Mouse (Mus musculus): ENCODE results near the gene Gm853. TPM values are rescaled to one million over a fixed set of nuclear protein-coding genes. Genes with fewer than 3 reads are reported as not detected.
A peak's percentile ranks its signal among the peaks of the same experiment; 100 is the strongest.

Gene Gm853
- not detected in 2 replicates for polyA plus RNA-seq (2016; fragmentation: Nextera tagmentation; extraction: Ambion mirVana)

DNA sequence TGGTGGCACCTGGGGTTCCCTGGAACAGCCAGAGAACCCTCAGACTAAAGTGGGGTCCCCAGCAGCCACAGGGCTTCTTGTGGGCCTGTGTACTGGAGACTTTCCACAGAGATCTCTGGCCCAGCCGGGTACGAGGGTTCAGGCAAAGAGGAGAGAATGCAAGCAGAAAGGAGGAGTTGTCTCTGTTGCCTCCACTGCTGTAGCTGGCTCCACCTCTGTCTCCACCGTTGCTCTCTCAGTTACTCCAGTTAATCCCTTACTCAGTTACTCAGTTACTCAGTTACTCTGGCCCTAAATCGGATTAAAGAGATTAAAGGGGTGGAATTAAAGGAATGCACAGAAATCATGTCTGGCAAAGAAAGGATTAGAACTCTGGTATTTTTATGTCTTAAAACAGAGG lies at the start of gene Gm853:
Gm853 (minus strand) TSS at position 223 of the 400 bp plus-strand sequence.
- Histone ChIP-seq H3K36me3 (replicated peaks) (no peaks in the 10 kb centered on the region), H3K4me3 (no peak within 1 kb of the TSS), H3K27ac (0 out of 2 replicates have a peak within 1 kb of the TSS, but pooled peaks have one; percentile 15), H3K27me3 (ENCODE audit: poor library complexity, severe bottlenecking) (no peaks in the 10 kb centered on the region), H3K4me1 (peaks cover 5% of the 10 kb centered on the region; the same call in 1 of the 2 replicates), H3K9me3 (no peaks in the 10 kb centered on the region)
- DNase-seq (ENCODE audit: extremely low spot score, low spot score) = no peak
- 60% methylated on average over 4 of the region's 4 CpGs for WGBS

DNA sequence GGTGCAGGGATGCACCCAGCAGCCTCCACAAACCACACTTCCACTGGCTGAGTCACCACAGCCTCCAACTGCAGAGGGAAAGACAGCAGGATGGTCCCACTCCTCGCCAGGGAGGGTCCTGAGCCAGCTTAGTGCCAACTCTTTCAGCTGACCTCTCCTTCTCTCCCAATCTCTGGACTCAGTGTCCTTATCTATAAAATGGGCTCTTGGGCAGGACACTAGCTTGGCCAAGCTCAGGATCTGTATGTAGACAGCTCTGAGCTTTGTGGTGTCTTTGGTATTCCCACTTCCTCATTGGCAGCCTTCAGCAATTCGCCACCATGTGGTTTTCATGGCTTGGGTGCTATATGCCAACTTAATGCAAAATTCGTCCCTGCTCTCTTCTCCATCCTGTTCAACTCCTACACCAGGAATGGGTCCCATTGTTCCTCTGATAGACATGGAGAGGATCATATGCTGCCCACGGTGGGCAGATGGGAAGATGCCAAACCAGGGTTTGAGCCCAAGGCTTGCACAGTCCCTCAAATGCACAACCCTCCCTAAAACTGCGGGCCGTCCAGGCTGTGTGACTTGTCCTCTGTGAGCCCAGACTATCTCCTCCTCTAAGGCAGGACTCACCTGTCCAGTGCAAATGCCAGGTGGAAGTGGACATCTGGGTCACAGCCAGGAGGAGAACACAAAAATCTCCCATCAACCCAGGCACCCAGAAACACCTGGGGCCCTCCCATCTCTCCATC lies 48.6 kb upstream of the Gm853 start:
- H3K27me3 ChIP-seq (ENCODE audit: poor library complexity, severe bottlenecking) = peaks cover 41% of the 10 kb centered on the region
- H3K27ac ChIP-seq = no peak overlapping the region
- no peaks in the 10 kb centered on the region for H3K9me3 ChIP-seq
- no peak overlapping the region for H3K4me3 ChIP-seq
- H3K36me3 ChIP-seq (replicated peaks) = peaks cover 7% of the 10 kb centered on the region
- WGBS = 85% methylated on average over 6 of the region's 6 CpGs
- DNase-seq (ENCODE audit: extremely low spot score, low spot score) = no peak
- peaks cover 49% of the 10 kb centered on the region for H3K4me1 ChIP-seq

DNA sequence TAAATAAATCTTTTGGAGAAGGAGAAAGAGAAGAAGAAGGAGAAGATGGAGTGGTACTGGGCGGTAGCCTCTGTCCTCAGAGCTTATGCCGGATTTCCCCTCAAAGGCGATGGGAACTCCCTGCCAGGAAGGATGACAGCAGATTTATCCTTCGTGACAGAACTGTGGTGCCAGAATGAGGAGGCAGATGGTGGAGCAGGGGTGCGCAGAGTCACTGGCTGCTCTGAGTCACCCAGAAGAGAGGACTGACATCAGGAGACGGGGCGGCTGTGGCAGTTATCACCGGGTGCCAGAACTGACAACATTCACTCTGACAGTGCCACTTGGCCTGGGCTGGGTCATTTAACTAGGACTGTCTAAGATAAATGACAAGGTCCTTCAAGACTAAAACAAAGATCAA lies 47.9 kb upstream of the Gm853 start:
- DNase-seq (ENCODE audit: extremely low spot score, low spot score) = no peak
- Histone ChIP-seq H3K4me3 (no peak overlapping the region), H3K9me3 (no peaks in the 10 kb centered on the region), H3K4me1 (peaks cover 49% of the 10 kb centered on the region), H3K27ac (no peak overlapping the region), H3K27me3 (ENCODE audit: poor library complexity, severe bottlenecking) (peaks cover 37% of the 10 kb centered on the region), H3K36me3 (replicated peaks) (peaks cover 7% of the 10 kb centered on the region)
- WGBS = 91% methylated on average over 8 of the region's 8 CpGs

DNA sequence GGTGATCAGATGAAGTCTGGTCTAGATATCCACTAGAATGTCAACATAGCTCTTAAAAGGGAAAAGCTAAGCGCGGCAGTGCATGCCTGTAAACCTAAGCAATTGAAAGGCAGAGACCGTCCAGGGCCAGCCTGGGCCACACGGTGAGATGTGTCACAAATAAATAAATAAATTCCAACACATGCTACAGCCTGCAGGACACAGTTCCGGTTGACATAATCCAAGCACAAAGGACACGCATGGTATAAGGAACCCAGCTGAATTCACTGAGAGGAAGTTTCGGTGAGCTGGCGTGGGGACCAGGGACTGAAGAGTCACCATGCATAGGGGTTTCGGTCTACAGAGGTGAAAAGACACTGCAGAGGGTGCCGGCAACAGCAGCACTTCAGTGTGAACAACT lies 46.5 kb upstream of the Gm853 start:
- H3K9me3 ChIP-seq = no peaks in the 10 kb centered on the region
- no peak for DNase-seq (ENCODE audit: extremely low spot score, low spot score)
- WGBS = 91% methylated on average over 10 of the region's 10 CpGs
- no peak overlapping the region for H3K4me3 ChIP-seq
- H3K27me3 ChIP-seq (ENCODE audit: poor library complexity, severe bottlenecking) = peaks cover 35% of the 10 kb centered on the region
- no peak overlapping the region for H3K27ac ChIP-seq
- peaks cover 49% of the 10 kb centered on the region for H3K4me1 ChIP-seq
- H3K36me3 ChIP-seq (replicated peaks) = peaks cover 7% of the 10 kb centered on the region

DNA sequence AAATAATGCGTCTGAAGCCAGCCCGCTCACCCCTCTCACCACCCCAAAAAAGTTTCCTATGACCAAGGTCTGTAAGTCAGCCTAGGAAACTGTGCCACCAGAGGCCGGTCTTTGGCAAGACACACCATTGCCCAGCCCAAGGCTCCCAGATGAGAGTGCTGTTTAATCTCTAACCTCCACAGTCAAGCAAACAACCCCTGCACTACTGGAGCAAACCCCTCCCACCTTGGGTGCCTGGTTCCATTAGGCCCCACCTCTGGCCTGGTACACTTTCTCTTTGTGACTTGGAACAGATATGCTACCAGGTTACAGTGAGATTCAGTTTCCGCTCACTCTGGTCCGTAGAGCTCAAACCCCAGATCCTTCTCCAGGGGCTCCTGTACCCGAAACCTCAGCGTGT lies 44.9 kb upstream of the Gm853 start:
- H3K9me3 ChIP-seq = no peaks in the 10 kb centered on the region
- WGBS = 80% methylated on average over 7 of the region's 7 CpGs
- 0 out of 2 replicates have a peak overlapping the region, but pooled peaks have one; percentile 1 for H3K27ac ChIP-seq
- H3K4me3 ChIP-seq = no peak overlapping the region
- H3K27me3 ChIP-seq (ENCODE audit: poor library complexity, severe bottlenecking) = peaks cover 29% of the 10 kb centered on the region
- peaks cover 37% of the 10 kb centered on the region for H3K4me1 ChIP-seq
- DNase-seq (ENCODE audit: extremely low spot score, low spot score) = no peak
- peaks cover 24% of the 10 kb centered on the region for H3K36me3 ChIP-seq (replicated peaks)

DNA sequence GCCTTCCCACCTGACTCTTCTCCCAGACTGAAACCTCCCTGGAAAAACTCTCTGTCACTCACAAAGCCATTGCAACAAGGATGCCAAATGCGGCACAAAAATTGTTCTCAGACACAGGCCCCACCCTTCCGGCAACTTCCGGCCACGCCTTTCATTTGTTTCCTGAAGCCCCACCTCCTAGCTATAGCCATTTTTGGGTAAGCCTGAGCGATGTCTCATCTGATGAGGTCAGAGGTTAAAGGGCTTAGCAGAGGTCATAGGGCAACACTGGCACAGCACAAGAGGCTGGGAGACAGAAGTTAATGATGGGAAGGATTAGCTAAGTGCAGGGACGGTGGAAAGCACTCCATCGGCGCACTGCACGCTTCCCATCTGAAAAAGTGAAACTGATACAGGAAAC lies 44.4 kb upstream of the Gm853 start:
- WGBS = 51% methylated on average over 9 of the region's 9 CpGs
- Histone ChIP-seq H3K36me3 (replicated peaks) (peaks cover 29% of the 10 kb centered on the region), H3K27ac (0 out of 2 replicates have a peak overlapping the region, but pooled peaks have one; percentile 1), H3K27me3 (ENCODE audit: poor library complexity, severe bottlenecking) (peaks cover 25% of the 10 kb centered on the region), H3K9me3 (no peaks in the 10 kb centered on the region), H3K4me1 (peaks cover 37% of the 10 kb centered on the region), H3K4me3 (no peak overlapping the region)
- no peak for DNase-seq (ENCODE audit: extremely low spot score, low spot score)

DNA sequence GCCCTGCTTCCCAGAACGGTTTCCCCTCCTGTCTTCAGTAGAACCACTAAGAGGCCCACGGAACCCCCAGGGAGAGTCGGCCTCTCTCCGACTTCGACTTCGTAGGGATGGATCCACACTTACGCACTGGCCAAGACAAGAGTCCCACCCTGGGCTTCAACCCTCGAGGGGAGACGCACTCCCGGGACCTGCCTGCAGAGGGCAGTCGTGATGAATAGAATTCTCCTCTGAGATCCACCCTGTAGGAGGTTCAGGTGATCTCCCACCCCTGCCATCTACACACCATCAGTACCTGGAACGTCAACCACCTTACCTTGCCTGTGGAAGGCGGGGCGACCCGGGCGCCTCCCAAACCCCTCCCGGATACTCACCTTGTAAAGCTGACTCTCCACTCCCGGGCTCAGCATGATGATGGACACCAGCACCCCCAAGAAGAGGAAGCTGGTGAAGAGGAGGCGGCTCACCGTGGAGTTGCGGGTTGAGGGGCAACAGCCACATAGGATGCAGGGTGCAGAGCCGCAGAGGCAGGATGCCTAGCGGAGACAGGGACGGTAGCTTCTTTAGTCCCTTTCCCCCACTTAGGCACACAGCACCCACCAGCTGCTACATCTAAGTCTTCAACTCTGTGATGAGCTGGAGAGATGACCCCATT lies 42.6 kb upstream of the Gm853 start:
- peaks cover 25% of the 10 kb centered on the region for H3K27me3 ChIP-seq (ENCODE audit: poor library complexity, severe bottlenecking)
- H3K9me3 ChIP-seq = no peaks in the 10 kb centered on the region
- peak overlapping the region; percentile 27; the same call in 1 of the 2 replicates for H3K27ac ChIP-seq
- DNase-seq (ENCODE audit: extremely low spot score, low spot score) = peak; percentile 70
- 25% methylated on average over 24 of the region's 24 CpGs for WGBS
- peaks cover 37% of the 10 kb centered on the region for H3K4me1 ChIP-seq
- peaks cover 37% of the 10 kb centered on the region for H3K36me3 ChIP-seq (replicated peaks)
- 0 out of 2 replicates have a peak overlapping the region, but pooled peaks have one; percentile 1 for H3K4me3 ChIP-seq

DNA sequence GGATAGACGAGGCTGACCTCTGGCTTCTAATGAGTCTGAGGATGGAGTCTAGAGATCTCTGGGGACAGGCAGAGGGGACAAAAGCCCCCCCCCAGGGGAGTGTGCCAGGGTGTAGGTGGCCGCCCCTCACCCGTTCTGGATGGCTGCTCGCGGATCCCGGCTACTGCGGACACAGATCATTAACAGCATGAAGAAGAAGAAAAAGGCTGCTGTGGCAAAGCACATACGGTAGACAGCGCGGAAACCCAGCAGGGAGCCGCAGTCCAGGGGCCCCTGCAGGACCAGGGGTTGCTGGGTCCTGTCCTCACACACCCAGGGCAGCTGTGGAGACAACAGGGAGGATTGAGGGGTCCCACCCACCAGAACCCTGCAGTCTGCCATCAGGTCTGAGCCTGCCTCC lies 41.9 kb upstream of the Gm853 start:
- peak overlapping the region; percentile 27; the same call in 1 of the 2 replicates for H3K27ac ChIP-seq
- peaks cover 25% of the 10 kb centered on the region for H3K27me3 ChIP-seq (ENCODE audit: poor library complexity, severe bottlenecking)
- no peaks in the 10 kb centered on the region for H3K9me3 ChIP-seq
- H3K36me3 ChIP-seq (replicated peaks) = peaks cover 44% of the 10 kb centered on the region
- no peak for DNase-seq (ENCODE audit: extremely low spot score, low spot score)
- peaks cover 37% of the 10 kb centered on the region for H3K4me1 ChIP-seq
- WGBS = 21% methylated on average over 11 of the region's 11 CpGs
- 0 out of 2 replicates have a peak overlapping the region, but pooled peaks have one; percentile 1 for H3K4me3 ChIP-seq

DNA sequence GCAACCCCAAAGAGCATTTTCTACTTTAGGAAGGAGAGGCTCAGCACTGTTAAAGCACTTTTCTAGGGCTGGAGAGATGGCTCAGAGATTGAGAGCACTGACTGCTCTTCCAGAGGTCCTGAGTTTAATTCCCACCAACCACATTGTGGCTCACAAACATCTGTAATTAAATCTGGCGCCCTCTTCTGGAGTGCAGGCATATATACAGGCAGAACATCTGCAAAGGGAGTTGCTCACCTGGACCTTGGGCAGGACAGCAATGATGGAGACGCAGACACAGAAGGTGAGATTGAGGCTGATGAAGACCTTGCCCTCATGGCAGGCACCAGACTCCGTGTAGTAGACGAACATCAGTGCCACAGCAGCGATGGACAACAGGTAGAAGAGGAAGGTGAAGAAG lies 38.2 kb upstream of the Gm853 start:
- peaks cover 79% of the 10 kb centered on the region for H3K36me3 ChIP-seq (replicated peaks)

DNA sequence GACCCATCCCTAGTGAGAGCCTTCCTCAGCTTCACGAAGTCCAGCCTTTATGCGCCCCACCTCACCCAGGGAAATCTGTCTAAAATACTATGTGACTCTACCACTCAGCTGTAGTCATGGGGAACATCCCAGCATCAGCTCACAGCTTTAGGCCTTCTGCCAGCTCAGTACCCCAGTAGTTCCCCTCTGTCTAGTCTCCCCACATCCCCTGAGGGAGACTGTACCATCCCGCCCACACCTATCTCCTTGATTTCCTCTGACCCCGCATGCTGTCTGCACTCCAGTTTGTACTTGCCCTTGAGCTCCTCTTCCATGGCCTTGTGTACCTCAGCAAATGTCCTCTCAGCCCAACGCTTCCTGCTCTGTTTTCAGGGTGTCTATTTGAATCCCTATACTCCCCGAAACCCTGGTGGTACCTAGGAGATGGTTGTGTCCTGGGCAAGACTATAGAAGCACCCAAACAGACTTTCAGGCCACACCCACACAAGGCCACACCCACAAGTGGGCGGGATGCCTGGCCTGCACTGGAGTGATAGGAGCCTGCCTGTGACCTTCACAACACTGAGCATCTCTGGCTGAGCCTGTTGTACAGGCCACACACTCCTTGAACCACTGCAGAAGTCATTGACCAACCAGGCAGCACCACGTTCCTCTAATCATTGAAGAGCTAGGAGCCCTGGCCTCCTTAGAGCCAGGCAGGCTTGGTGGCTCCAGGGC lies 30.4 kb upstream of the Gm853 start:
- Histone ChIP-seq H3K4me1 (peaks cover 20% of the 10 kb centered on the region), H3K4me3 (no peak overlapping the region), H3K27me3 (ENCODE audit: poor library complexity, severe bottlenecking) (no peaks in the 10 kb centered on the region), H3K27ac (peak overlapping the region; percentile 33; the same call in 1 of the 2 replicates), H3K36me3 (replicated peaks) (peaks cover 64% of the 10 kb centered on the region), H3K9me3 (no peaks in the 10 kb centered on the region)
- no peak for DNase-seq (ENCODE audit: extremely low spot score, low spot score)
- WGBS = 66% methylated on average over 8 of the region's 8 CpGs

More for the DNA sequence above, 38.2 kb upstream of the Gm853 start:
- Histone ChIP-seq H3K9me3 (no peaks in the 10 kb centered on the region), H3K27me3 (ENCODE audit: poor library complexity, severe bottlenecking) (peaks cover 25% of the 10 kb centered on the region), H3K27ac (no peak overlapping the region), H3K4me3 (no peak overlapping the region), H3K4me1 (peaks cover 16% of the 10 kb centered on the region)
- no peak for DNase-seq (ENCODE audit: extremely low spot score, low spot score)
- 31% methylated on average over 5 of the region's 5 CpGs for WGBS

DNA sequence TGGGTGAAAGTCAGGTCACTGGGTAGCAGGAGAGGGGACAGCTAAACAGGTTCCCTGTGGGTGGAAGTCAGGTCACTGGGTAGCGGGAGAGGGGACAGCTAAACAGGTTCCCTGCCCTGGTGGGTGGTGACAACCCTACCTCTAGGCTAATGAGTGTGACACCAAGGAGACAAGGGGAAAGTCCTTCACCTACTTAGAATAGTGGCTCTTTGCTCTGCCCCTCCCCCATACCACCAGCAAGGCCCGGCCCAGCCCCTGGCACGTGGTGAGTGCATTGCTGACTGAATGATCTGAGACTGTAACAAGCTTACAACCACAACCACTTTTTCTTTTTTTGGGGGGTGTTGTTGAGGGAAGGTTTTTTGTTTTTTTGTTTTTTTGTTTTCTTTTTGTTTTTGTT lies 29.6 kb upstream of the Gm853 start:
- Histone ChIP-seq H3K36me3 (replicated peaks) (peaks cover 57% of the 10 kb centered on the region), H3K27ac (0 out of 2 replicates have a peak overlapping the region, but pooled peaks have one; percentile 22), H3K27me3 (ENCODE audit: poor library complexity, severe bottlenecking) (peaks cover 5% of the 10 kb centered on the region; the same call in 1 of the 2 replicates), H3K4me1 (peaks cover 20% of the 10 kb centered on the region), H3K4me3 (no peak overlapping the region), H3K9me3 (no peaks in the 10 kb centered on the region)
- no peak for DNase-seq (ENCODE audit: extremely low spot score, low spot score)
- WGBS = 45% methylated on average over 3 of the region's 3 CpGs

DNA sequence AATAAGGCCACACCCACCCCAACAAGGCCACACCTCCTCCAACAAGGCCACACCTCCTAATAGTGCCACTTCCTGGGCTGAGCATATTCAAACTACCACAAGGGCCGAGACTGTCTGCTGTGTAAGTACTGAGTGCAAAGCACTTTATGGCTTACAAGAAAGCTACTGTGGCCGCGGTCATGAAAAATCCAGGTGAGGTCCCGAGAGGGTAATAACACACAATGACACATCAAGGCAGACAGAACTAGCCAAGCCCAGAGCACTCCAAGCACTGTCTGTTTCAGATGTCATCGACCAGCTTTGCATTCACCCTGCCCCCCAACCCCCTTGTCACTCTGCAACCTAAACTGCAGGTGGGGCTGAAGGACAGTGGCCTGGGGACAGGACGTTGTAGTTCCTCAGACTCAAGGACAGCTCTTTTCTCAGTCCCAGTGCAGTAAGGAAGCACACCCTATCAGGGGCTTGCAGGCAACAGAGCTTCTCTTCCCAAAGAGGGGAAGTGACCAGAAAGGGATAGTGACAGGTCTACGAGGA lies 29.0 kb upstream of the Gm853 start:
- Histone ChIP-seq H3K9me3 (no peaks in the 10 kb centered on the region), H3K36me3 (replicated peaks) (peaks cover 52% of the 10 kb centered on the region), H3K27me3 (ENCODE audit: poor library complexity, severe bottlenecking) (peaks cover 10% of the 10 kb centered on the region; the same call in 1 of the 2 replicates), H3K4me1 (peaks cover 20% of the 10 kb centered on the region), H3K27ac (no peak overlapping the region), H3K4me3 (no peak overlapping the region)
- WGBS = 51% methylated on average over 7 of the region's 7 CpGs
- no peak for DNase-seq (ENCODE audit: extremely low spot score, low spot score)
